Mouse (Mus musculus) CH12.LX (cell line): ENCODE data around the gene Col4a4.

Experiments
- CTCF ChIP-seq, 2 experiments: IDR thresholded peaks in 1 of 2; conservative IDR thresholded peaks in 1 of 2; 2 replicates each; pipeline ENCODE4 v1.5.1; 2011 to 2012; ENCODE audit warnings: low read depth in 2 of 2, low read length in 2 of 2, improper control_type of control experiment in 1 of 2, inconsistent platforms in 1 of 2, mild to moderate bottlenecking in 1 of 2, moderate library complexity in 1 of 2
- EP300 ChIP-seq: IDR thresholded peaks from 2 replicates; pipeline ENCODE4 v1.6.1; 2011; ENCODE audit warnings: low read length, improper control_type of control experiment
- GABPA ChIP-seq: IDR thresholded peaks from 2 replicates; pipeline ENCODE4 v1.6.1; 2012; ENCODE audit warnings: low read depth, low read length, improper control_type of control experiment, inconsistent platforms; ENCODE audit not compliant: insufficient replicate concordance
- IRF4 ChIP-seq: IDR thresholded peaks from 2 replicates; pipeline ENCODE4 v1.6.1; 2014; ENCODE audit warnings: low read depth, mild to moderate bottlenecking, inconsistent platforms, low read length, improper control_type of control experiment
- JUND ChIP-seq: conservative IDR thresholded peaks from 2 replicates; pipeline ENCODE4 v1.6.1; 2011; ENCODE audit warnings: low read depth, low read length, improper control_type of control experiment
- NELFE ChIP-seq: IDR thresholded peaks from 2 replicates; pipeline ENCODE4 v1.6.1; 2011; ENCODE audit warnings: low read depth, low read length, improper control_type of control experiment
- POLR2A ChIP-seq: IDR thresholded peaks from 2 replicates; pipeline ENCODE4 v1.6.1; 2011; ENCODE audit warnings: low read depth, mild to moderate bottlenecking, improper control_type of control experiment, low read length

DNA sequence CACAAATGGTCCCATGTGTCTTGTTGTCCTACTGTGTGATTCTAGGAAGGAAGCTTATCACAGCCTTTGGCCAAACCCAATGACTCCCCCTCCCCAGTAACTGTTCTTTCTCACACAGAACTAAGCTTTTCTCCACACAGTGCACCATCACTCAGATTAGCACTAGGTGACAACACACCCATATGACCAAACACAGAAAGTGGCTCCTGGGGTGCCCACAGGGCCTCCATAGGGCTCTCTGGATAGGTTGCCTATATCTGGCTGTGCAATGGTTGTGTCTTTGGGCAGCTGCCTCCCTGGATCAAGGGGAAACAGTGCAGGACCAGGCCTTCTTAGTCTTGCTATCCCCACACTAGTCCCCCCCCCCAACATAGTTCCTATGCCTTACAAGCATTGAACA is 113.2 kb downstream of the Col4a4 start:
- TF ChIP-seq JUND = no peak
- TF ChIP-seq CTCF (conservative IDR thresholded peaks at IDR 0.05 in 1 of 2, IDR thresholded peaks at IDR 0.05 in 1 of 2; ENCODE audit: low read depth in 2 of 2, low read length in 2 of 2) = no peak
- TF ChIP-seq POLR2A = no peak
- no peak for TF ChIP-seq IRF4
- no peak for TF ChIP-seq EP300
- no peak for TF ChIP-seq NELFE
- no peak for TF ChIP-seq GABPA
